Mouse (Mus musculus) intestine, embryonic 16.5 days (tissue): Measurements from ENCODE around the gene Il4ra. TPM values are rescaled to one million over a fixed set of nuclear protein-coding genes. Genes with fewer than 3 reads are reported as not detected.

Source experiments
- ATAC-seq: fragments of 200-750 bp; cut with Nextera tagmentation; 2 replicates; pipeline ENCODE4 v1.8.0; 2017; ENCODE audit warnings: moderate TSS enrichment, moderate library complexity
- H3K27ac ChIP-seq: fragments of 300-500 bp; sonication (generic); 2 replicates; pipeline ENCODE4 v1.5.1; 2014; ENCODE audit warnings: mild to moderate bottlenecking, low read length
- H3K27me3 ChIP-seq: fragments of 300-500 bp; sonication (generic); replicated peaks from 2 replicates; pipeline ENCODE4 v1.6.1; 2014; ENCODE audit warnings: low read length, control low read depth, mixed read lengths; ENCODE audit not compliant: control insufficient read depth, insufficient read depth
- H3K36me3 ChIP-seq: fragments of 300-500 bp; sonication (generic); 2 replicates; pipeline ENCODE4 v1.6.1; 2014; ENCODE audit warnings: low read length, control low read depth; ENCODE audit not compliant: control insufficient read depth, insufficient read depth
- H3K4me1 ChIP-seq: fragments of 300-500 bp; sonication (generic); 2 replicates; pipeline ENCODE4 v1.6.1; 2014; ENCODE audit warnings: low read length, control low read depth, mixed read lengths; ENCODE audit not compliant: control insufficient read depth, insufficient read depth
- H3K4me2 ChIP-seq: fragments of 300-500 bp; sonication (generic); 2 replicates; pipeline ENCODE4 v1.6.1; 2014; ENCODE audit warnings: low read depth, low read length, control low read depth
- H3K4me3 ChIP-seq: fragments of 300-500 bp; sonication (generic); 2 replicates; pipeline ENCODE4 v1.5.1; 2014; ENCODE audit warnings: mild to moderate bottlenecking, low read length
- H3K9ac ChIP-seq: fragments of 300-500 bp; sonication (generic); 2 replicates; pipeline ENCODE4 v1.6.1; 2014; ENCODE audit warnings: low read depth, low read length
- H3K9me3 ChIP-seq: fragments of 300-500 bp; sonication (generic); 2 replicates; pipeline ENCODE4 v1.6.1; 2016; ENCODE audit warnings: low read length, control low read depth; ENCODE audit not compliant: control insufficient read depth
- WGBS: fragments of 180-500 bp; shearing (Covaris S2); extraction: QIAGEN DNeasy Blood & Tissue Kit; methylation state at CpG from one replicate; pipeline ENCODE4 v1.1.7; 2014; 5-methylcytosine and 5-hydroxymethylcytosine counted together
- polyA plus RNA-seq: library from polyadenylated mRNA; unstranded; fragments of >200 nt; fragmentation: Nextera tagmentation; extraction: Ambion mirVana; gene quantifications from 2 replicates; pipeline ENCODE4 v1.2.1, GENCODE M21; 2015

Il4ra gene
- polyA plus RNA-seq, 1 experiment from 2014 or later, result 12.6 TPM

DNA sequence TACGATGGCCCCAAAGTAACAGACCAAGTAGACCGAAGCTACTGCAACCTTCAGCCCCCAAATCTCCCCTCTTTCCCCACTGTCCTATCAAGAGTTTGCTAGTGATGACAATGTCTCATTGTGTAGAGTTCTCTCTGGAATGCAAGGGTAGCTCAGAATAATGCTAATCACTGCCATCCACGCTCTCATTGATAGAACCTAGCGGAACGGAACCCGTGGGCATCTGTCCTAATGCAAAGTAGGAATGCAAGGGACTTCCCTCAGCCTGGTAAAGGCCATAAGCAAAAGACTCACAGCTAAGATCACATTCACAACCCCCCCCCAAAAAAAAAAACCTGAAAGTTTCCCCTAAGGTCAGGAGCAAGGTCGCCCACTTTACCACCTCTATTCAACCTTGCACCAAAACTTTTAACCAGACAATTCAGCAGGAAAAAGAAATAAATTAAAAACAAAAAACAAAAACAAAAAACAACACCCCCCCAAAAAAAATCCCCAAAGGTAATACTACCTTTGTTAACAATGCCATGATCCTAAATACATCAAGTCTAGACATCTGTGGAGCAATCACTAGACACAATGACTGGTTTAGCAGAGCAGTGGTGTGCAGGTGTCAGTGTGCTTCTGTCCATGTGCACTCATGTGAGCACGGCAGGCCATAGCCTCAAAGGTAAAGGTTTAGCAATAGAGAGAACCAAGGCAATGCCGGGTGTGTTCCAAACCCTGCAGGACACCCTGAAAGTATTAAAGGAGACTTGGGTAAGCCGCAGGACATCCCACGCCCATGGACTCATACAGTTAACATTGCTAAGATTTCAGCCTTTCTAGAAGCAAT is 45.8 kb downstream of the Il4ra start:
- no peaks in the 10 kb centered on the region for H3K4me1 ChIP-seq
- H3K9ac ChIP-seq, result no peak overlapping the region
- H3K36me3 ChIP-seq, result no peaks in the 10 kb centered on the region
- no peaks in the 10 kb centered on the region for H3K9me3 ChIP-seq
- H3K27me3 ChIP-seq, result no peaks in the 10 kb centered on the region
- ATAC-seq, result no peak
- H3K4me2 ChIP-seq, result no peak overlapping the region
- 91% methylated on average over 11 of the region's 11 CpGs for whole genome bisulfite sequencing
- H3K27ac ChIP-seq, result no peak overlapping the region
- no peak overlapping the region for H3K4me3 ChIP-seq

DNA sequence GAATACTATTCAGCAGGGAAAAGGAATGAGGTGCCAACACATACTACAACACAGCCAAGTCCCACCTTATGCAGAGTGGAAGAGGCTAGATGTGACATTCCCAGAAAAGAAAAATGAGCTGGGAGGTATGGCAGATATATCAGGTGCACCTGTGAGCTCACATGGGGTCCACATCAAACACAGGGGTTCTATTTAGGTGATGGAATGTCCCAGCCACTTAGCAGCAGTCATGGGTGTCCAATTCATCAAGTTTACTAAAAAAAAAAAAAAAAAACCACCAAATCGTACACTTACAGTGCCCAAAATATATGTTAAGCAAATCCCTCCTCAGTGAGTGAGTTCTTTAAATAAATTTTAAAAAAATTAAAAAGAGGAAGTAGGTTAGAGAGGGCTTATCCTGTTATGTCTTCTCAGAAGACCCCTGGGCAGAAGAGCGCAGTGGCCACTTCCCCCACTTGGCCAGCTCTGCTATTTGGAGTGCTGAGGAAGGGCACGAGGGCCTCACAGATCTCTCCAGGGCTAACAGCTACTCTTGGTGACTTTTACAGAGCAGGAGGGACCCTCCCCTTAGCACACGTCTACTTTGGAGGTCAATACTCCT is 47.6 kb downstream of the Il4ra start:
- no peak overlapping the region for H3K4me2 ChIP-seq
- no peaks in the 10 kb centered on the region for H3K36me3 ChIP-seq
- WGBS, result 59% methylated on average over 4 of the region's 4 CpGs
- H3K4me1 ChIP-seq, result no peaks in the 10 kb centered on the region
- H3K4me3 ChIP-seq, result no peak overlapping the region
- H3K9ac ChIP-seq, result no peak overlapping the region
- no peak overlapping the region for H3K27ac ChIP-seq
- ATAC-seq, result no peak
- no peaks in the 10 kb centered on the region for H3K27me3 ChIP-seq
- H3K9me3 ChIP-seq, result no peaks in the 10 kb centered on the region

DNA sequence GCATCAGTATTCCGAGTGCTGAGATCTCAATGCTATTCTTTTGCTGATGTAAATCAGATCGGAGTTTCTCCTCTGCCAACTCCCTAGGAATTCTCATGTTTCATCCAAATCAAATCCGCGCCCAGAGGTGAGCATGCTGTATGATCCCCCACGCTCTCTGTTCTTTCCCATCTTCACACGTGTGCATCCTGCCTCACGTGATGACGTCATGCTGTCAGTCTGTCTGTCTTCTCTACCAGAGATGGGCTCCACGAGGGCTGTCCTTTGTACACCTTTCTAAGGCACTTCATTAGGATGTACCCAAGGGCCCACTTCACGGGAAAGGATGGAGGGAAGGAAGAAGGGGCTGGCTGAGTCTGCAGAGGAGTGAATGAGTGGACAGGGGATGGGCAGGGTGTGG is 48.2 kb downstream of the Il4ra start:
- Histone ChIP-seq H3K9me3 (no peaks in the 10 kb centered on the region), H3K4me1 (no peaks in the 10 kb centered on the region), H3K9ac (no peak overlapping the region), H3K27me3 (no peaks in the 10 kb centered on the region), H3K36me3 (no peaks in the 10 kb centered on the region), H3K27ac (no peak overlapping the region), H3K4me2 (no peak overlapping the region), H3K4me3 (no peak overlapping the region)
- WGBS, result 70% methylated on average over 10 of the region's 10 CpGs
- ATAC-seq, result no peak

DNA sequence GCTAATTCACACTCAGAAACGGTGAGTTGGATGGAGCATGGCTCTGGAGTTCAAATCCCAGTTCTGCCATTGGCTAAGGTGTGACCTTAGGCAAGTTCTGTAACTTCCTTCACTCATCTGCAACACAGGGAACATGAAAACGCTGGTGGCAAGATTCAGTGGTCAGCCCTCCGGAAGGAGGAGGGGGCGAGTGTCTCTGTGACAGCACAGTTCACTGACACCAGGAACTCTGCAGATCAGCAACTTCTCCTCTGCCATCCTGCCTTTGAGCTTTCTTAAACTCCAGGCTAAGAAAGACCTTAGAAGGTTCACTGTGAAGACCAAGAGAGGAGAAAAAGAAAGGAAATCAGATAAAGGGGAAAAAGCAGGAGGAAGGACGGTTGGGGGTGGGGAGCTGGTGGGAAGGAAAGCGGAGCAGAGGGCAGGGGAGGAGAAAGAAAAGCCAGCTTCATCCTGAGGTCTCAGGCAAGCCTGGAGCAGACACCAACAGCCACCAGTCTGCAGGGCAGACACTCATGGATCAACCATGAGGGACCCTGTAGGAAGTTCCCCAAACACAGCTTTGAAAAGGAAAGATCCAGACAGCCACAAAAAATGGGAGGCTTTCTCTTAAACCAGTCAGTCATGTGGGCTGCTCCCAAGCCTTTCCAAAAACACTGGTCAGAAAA is 48.8 kb downstream of the Il4ra start:
- H3K9ac ChIP-seq, result no peak overlapping the region
- no peaks in the 10 kb centered on the region for H3K36me3 ChIP-seq
- 43% methylated on average over 6 of the region's 6 CpGs for WGBS

DNA sequence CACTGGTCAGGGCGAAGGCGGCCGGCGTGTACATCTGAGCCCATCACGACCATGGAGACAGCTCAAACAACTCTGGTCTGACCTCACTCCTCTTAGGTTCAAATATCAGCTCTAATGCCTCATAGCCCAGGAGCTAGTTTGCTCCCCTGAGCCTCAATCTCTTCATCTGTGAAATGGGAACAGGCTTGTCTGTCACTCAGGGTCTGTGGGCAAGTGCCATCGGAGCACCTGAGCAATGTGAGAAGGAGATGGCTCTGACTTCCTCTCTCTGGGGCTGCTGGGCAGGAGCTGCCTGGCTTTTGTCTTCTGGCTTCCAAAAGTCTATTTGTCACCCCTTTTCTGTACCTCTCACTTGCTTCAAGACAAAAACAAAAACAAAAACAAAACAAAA is 49.4 kb downstream of the Il4ra start:
- Histone ChIP-seq H3K9me3 (no peaks in the 10 kb centered on the region), H3K4me1 (no peaks in the 10 kb centered on the region), H3K27ac (no peak overlapping the region), H3K9ac (no peak overlapping the region), H3K36me3 (no peaks in the 10 kb centered on the region), H3K4me2 (no peak overlapping the region), H3K27me3 (no peaks in the 10 kb centered on the region), H3K4me3 (no peak overlapping the region)
- no peak for ATAC-seq
- 81% methylated on average over 6 of the region's 6 CpGs for WGBS

More for the DNA sequence above, 48.8 kb downstream of the Il4ra start:
- Histone ChIP-seq H3K27me3 (no peaks in the 10 kb centered on the region), H3K9me3 (no peaks in the 10 kb centered on the region), H3K4me3 (no peak overlapping the region), H3K27ac (no peak overlapping the region), H3K4me1 (no peaks in the 10 kb centered on the region), H3K4me2 (no peak overlapping the region)
- no peak for ATAC-seq

DNA sequence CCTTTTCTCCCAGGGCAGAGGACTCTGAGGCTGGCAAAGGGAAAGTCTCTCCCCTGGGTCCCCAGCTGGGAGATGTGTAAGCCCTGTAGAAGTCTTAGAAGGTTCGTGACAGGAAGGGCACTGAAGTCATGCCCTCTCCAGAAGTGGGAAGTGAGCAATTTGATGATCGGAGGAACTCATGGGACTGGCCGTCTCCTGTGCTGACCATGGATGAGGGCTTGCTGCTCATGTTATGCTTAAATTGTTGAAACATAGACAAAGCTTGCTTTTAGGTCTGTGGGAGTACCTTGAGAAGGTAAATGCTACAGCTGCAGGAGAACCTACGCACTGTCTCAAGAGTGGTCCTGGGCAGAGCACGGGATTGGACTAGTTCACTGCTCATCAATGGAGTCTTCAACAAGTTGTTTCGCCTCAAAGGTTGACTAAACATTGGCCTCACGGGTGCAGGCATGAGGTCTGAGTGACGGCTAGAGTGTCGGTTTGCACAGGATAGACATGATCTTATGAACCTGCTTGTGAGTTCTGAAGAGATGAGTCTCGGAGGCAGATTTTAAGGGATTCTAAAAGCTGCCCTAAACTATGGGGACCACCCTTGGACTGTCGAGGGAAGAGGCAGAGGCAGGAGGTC is 50.0 kb downstream of the Il4ra start:
- WGBS, result 77% methylated on average over 11 of the region's 11 CpGs
- no peak overlapping the region for H3K4me2 ChIP-seq
- no peak overlapping the region for H3K27ac ChIP-seq
- no peaks in the 10 kb centered on the region for H3K36me3 ChIP-seq
- no peak overlapping the region for H3K4me3 ChIP-seq
- no peaks in the 10 kb centered on the region for H3K27me3 ChIP-seq
- no peaks in the 10 kb centered on the region for H3K4me1 ChIP-seq
- no peak overlapping the region for H3K9ac ChIP-seq
- ATAC-seq, result no peak
- no peaks in the 10 kb centered on the region for H3K9me3 ChIP-seq

DNA sequence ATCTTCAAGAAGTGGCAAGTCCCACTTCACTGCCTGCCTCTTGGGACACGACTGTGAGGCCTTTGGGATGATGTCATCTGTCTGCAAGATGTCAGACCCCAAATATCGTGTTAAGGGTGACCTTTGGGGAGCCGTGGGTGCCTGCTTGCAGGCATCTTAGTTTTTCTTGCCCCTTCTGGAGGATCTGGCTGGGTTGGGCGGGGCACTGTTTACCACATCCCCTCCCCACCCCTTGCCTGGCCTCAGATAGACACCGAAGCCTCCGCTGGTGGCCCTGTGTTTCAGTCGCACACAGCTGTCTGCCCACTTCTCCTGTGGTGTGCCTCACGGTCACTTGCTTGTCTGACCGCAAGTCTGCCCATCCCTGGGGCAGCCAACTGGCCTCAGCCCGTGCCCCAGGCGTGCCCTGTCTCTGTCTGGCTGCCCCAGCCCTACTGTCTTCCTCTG is 51.3 kb downstream of the Il4ra start, which contains the start of gene Il21r:
TSS of gene Il21r (plus strand) at position 245 of the 447 bp plus-strand sequence.
- H3K4me1 ChIP-seq, result no peaks in the 10 kb centered on the region
- no peaks in the 10 kb centered on the region for H3K36me3 ChIP-seq
- no peak for ATAC-seq
- 57% methylated on average over 11 of the region's 11 CpGs for WGBS
- H3K9me3 ChIP-seq, result no peaks in the 10 kb centered on the region
- H3K27me3 ChIP-seq, result no peaks in the 10 kb centered on the region
- no peak within 1 kb of the TSS for H3K4me3 ChIP-seq
- no peak within 1 kb of the TSS for H3K4me2 ChIP-seq
- H3K27ac ChIP-seq, result no peak within 1 kb of the TSS
- H3K9ac ChIP-seq, result no peak within 1 kb of the TSS

DNA sequence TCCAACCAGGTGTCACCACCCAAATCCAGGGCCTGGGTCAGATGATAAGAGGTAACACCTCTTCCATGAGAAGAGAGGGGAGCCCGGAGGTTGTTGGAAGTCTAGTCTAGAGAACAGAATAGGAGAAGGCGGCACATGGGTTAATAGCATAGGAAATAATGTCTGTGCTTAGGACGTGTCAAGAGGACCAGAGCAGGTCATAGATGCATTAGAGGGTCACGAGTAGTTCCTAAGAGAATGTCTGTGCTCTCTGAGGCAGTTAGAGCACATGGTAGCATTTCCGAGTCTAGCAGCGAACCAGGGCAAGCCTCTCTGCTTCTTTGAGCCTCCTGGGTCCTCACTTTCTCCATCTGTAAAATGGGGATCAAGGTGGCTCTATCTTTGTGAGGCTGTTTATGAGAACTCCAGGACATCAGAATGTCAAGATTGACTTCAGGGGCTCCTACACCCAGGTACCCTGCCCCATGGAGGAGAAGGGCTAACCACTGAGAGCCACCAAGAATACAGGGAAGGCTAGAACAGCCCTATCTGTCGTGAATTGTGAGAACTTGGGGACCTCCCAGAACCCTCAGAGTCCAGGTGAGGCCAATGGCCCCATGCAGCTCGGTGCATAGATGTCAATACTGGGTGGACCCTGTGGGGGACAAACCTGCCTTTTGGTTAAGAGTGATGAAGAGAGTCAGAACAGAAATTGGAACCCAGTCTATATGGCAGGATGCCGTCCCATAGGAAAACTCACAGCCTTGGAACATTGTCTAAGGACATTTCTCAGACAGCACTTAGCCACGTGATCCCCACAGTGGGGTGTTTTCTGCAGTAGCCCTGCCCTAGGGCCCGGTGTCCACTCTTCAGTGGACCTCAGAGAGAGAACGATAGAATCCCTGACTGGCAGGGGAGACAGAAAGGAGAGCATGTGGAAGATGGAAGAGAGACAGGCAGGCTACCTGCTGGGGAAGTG is 52.7 kb downstream of the Il4ra start:
- no peak overlapping the region for H3K4me3 ChIP-seq
- H3K4me1 ChIP-seq, result no peaks in the 10 kb centered on the region
- no peak overlapping the region for H3K9ac ChIP-seq
- no peak overlapping the region for H3K4me2 ChIP-seq
- no peaks in the 10 kb centered on the region for H3K36me3 ChIP-seq
- WGBS, result 78% methylated on average over 12 of the region's 12 CpGs
- H3K9me3 ChIP-seq, result no peaks in the 10 kb centered on the region
- H3K27me3 ChIP-seq, result no peaks in the 10 kb centered on the region
- no peak overlapping the region for H3K27ac ChIP-seq
- no peak for ATAC-seq
